Mouse (Mus musculus) embryonic fibroblast, embryonic 13.5 days (primary cell): ENCODE data around the gene Sdsl. TPM values are rescaled to one million over a fixed set of nuclear protein-coding genes. Genes with fewer than 3 reads are reported as not detected.
A peak's percentile ranks its signal among the peaks of the same experiment; 100 is the strongest.

ENCODE experiments used
- H3K27ac ChIP-seq: 2 replicates; pipeline ENCODE4 v1.5.1; 2012; ENCODE audit warnings: low read length, control low read depth, inconsistent platforms; ENCODE audit not compliant: insufficient read depth
- H3K4me1 ChIP-seq: 2 replicates; pipeline ENCODE4 v1.6.1; 2011; ENCODE audit warnings: low read length; ENCODE audit not compliant: control insufficient read depth, insufficient read depth
- H3K4me3 ChIP-seq: 2 replicates; pipeline ENCODE4 v1.5.1; 2011; ENCODE audit warnings: mild to moderate bottlenecking, control low read depth, low read length; ENCODE audit not compliant: insufficient read depth
- CTCF ChIP-seq: IDR thresholded peaks from 2 replicates; pipeline ENCODE4 v1.5.1; 2011; ENCODE audit warnings: mild to moderate bottlenecking, control low read depth, low read length, moderate library complexity, borderline replicate concordance; ENCODE audit not compliant: insufficient read depth
- POLR2A ChIP-seq: IDR thresholded peaks from 2 replicates; pipeline ENCODE4 v1.6.1; 2011; ENCODE audit warnings: low read depth, mild to moderate bottlenecking, control low read depth, low read length, moderate library complexity
- polyA plus RNA-seq: library from polyadenylated mRNA; stranded (reverse); fragments of >200 nt; gene quantifications from 2 replicates; pipeline ENCODE4 v1.2.4, GENCODE M21; 2011; ENCODE audit warnings: low read depth; ENCODE audit not compliant: missing spikeins, insufficient read length

Gene Sdsl
- polyA plus RNA-seq, 1 experiment, result 1.8 TPM

DNA sequence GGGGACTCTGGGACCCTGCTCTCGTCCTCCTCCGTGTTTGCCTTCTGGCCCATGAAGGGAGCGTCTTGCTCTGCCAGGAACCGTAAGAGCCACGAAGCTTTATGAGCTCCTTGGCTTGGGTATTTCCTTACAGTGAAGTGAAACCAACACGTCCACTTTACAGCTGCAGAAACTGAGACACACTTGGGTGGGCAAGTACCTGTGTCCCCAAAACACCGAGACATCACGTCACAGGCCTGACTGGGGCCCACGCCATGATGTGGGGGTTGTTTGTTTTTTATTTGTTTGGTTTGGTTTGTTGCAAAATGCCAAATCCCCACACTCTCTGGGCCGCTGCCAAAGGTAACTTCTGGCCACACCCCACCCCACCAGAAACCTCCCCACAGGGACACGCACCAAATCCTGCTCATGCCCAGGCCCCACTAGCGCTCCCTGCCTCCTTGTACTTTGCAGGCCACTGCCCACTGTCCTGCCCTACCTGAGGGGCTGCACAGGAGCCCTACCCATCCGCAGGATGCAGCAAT, 23.2 kb upstream of the Sdsl start:
- H3K4me1 ChIP-seq, result no peaks in the 10 kb centered on the region
- no peak overlapping the region for H3K27ac ChIP-seq
- H3K4me3 ChIP-seq, result no peak overlapping the region
- TF ChIP-seq CTCF, result no peak
- no peak for TF ChIP-seq POLR2A

DNA sequence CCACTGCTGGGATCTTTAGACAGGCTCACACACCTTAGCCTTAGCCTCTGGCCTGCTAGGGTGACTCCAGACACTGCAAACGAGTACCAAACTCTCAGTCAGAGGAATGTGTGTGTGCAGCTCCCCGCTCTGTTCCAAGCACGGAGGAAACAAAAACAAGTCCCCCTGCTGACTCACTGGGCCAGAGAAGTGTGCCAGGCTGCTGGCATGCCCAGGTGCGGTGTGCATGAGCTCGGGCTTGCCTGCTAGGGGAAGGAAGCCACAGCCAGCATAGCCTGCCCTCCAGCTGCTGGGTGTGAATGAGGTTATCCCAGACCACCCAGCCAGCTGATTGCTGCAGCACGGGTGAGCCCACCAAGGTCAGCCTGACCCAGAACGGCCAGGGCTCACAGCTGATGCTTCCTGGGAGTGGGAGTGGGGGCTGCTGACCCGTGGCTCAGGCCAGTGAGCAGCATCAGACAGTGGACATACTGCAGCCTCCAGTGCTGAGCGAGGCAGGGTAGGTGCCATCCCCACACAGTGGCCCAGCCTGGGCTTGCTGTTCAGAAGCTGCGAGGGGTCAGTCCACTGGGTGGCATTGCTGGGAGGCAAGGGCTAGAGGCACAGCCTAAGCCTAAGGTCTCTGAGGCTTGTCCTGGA, 22.6 kb upstream of the Sdsl start:
- no peak overlapping the region for H3K4me3 ChIP-seq
- no peaks in the 10 kb centered on the region for H3K4me1 ChIP-seq
- TF ChIP-seq CTCF, result no peak
- TF ChIP-seq POLR2A, result no peak
- H3K27ac ChIP-seq, result no peak overlapping the region

- no peak overlapping the region for H3K27ac ChIP-seq
- no peaks in the 10 kb centered on the region for H3K4me1 ChIP-seq
- TF ChIP-seq CTCF, result no peak
- TF ChIP-seq POLR2A, result no peak
- no peak overlapping the region for H3K4me3 ChIP-seq
These were observed 21.3 kb upstream of the Sdsl start for GRCm38 (mm10) chr5:120493873-120494395.

DNA sequence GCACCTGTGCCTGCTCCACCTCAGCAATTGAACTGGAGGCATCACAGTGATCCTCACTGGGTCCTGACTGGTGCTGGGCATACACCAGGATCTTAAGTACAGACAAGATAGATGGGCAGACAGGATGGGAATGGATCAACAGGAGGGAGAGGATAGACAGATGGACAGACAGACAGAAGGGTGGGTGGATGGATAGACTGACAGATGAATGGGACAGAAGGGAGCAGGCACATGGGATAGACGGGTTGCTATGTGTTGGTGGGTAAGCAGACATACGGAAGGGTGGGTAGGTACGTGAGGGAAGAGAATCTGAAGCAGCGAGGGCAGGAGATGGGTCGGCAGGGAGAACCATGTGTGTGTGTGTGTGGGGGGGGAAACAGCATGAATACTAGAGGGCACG, 20.8 kb upstream of the Sdsl start:
- Histone ChIP-seq H3K27ac (no peak overlapping the region), H3K4me1 (no peaks in the 10 kb centered on the region), H3K4me3 (no peak overlapping the region)
- TF ChIP-seq CTCF, result no peak
- no peak for TF ChIP-seq POLR2A

DNA sequence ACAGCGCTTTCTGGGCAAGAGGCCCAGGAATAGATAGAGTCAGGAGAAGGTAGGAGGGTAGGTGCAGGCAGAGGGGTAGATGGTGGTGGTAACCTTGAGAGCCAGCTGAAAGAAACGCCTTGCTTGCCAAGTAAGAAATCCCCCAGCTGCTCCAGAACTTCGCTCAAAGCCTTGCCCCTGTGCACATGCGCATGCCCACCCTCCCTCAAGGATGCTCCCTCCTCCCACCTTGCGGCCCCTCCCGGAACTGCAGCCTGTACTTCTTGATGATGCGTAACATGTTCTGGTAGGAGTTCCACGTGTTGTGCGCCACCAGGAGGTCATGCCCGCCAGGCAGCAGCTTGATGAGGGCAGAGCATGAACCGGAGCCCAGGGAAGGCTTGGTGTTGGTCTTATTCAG, 19.8 kb upstream of the Sdsl start:
- Histone ChIP-seq H3K27ac (no peak overlapping the region), H3K4me3 (no peak overlapping the region), H3K4me1 (no peaks in the 10 kb centered on the region)
- peak; percentile 29; the same call in 1 of the 2 replicates for TF ChIP-seq CTCF
- no peak for TF ChIP-seq POLR2A

DNA sequence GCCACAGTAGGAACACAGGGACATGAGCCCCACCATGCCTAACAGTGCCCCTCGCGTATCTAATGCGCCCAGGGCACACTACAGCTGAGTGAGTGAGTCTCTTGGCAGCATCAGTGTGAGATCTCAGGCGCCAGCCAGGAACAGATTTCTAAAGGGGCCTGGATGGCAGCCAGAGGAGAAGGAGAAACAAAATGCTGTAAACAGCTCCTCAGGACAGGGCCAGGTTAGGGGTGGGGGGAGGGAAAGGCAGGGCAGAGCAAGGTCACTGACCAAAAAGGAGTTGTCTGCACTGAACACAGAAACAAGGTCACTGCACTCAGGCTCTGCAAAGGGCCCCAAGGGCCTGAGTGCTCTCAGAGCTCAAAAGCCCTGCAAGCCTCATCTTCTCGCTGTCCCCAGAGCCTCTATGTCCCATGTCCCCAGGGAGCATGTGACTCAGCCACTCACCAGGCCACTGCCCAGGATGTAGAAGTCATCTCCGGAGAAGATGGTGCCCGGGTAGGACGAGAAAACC, 18.1 kb upstream of the Sdsl start:
- Histone ChIP-seq H3K27ac (no peak overlapping the region), H3K4me3 (no peak overlapping the region)
- TF ChIP-seq CTCF, result no peak
- no peak for TF ChIP-seq POLR2A

DNA sequence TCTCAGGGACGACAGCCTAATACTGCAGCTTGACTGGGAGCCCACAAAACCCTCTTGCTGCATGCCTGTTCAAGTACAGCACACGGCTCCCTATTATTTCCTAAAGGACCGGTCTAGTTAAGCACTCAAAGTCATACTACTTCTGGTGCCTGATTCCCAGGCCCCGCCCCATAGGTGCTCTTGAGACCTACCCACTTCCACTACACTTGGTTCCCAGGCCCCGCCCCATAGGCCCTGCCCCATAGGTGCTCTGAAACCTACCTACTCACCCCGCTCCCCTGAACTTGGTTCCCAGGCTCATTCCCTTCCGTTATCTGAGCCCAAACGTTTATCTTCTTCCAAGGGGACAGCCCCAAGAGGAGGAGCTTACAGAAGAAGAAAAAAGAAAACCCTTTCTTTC, 15.2 kb upstream of the Sdsl start:
- Histone ChIP-seq H3K4me3 (no peak overlapping the region), H3K4me1 (no peaks in the 10 kb centered on the region), H3K27ac (no peak overlapping the region)
- TF ChIP-seq CTCF (no peak), POLR2A (no peak)

More for the DNA sequence above, 18.1 kb upstream of the Sdsl start:
- no peaks in the 10 kb centered on the region for H3K4me1 ChIP-seq

GRCm38 (mm10) chr5:120483399-120483798, 10.8 kb upstream of the Sdsl start:
- TF ChIP-seq CTCF (no peak), POLR2A (no peak)

GRCm38 (mm10) chr5:120481205-120481604, 8.6 kb upstream of the Sdsl start:
- Histone ChIP-seq H3K4me3 (no peak overlapping the region), H3K4me1 (no peaks in the 10 kb centered on the region), H3K27ac (no peak overlapping the region)
- no peak for TF ChIP-seq CTCF
- TF ChIP-seq POLR2A, result no peak

More at GRCm38 (mm10) chr5:120483399-120483798, 10.8 kb upstream of the Sdsl start:
- Histone ChIP-seq H3K4me3 (no peak overlapping the region), H3K4me1 (no peaks in the 10 kb centered on the region), H3K27ac (no peak overlapping the region)

DNA sequence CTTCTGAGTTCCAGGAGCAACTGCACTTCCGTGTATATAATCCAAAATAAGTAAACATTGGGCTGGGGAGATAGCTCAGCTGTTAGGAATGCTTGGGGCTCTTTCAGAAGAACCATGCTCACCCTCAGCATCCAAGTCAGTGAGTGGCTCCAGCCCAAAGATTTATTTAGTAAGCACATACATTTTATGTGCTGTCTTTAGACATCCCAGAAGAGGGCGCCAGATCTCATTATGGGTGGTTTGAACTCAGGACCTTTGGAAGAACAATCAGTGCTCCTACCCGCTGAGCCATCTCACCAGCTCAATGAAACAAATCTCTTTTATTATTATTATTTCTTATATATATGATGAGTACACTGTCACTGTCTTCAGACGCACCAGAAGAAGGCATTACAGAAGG, 6.9 kb upstream of the Sdsl start:
- TF ChIP-seq CTCF, result no peak
- Histone ChIP-seq H3K4me3 (no peak overlapping the region), H3K4me1 (no peaks in the 10 kb centered on the region), H3K27ac (no peak overlapping the region)

- TF ChIP-seq CTCF (no peak), POLR2A (no peak)
- Histone ChIP-seq H3K4me3 (no peak overlapping the region), H3K4me1 (no peaks in the 10 kb centered on the region), H3K27ac (no peak overlapping the region)
These were observed 5.4 kb upstream of the Sdsl start for GRCm38 (mm10) chr5:120477993-120478392.

GRCm38 (mm10) chr5:120476296-120476695, 3.7 kb upstream of the Sdsl start, which contains the start of gene Sds:
Gene Sds, plus strand, starts transcription at chr5:120476526.
- Histone ChIP-seq H3K27ac (no peak within 1 kb of the TSS), H3K4me1 (no peaks in the 10 kb centered on the region), H3K4me3 (no peak within 1 kb of the TSS)
- TF ChIP-seq CTCF (no peak), POLR2A (no peak)
